Mouse (Mus musculus): ENCODE measurements around the gene Olfr1318.

Gene Olfr1318

GRCm38 (mm10) chr2:112153898-112154297, at the start of gene Olfr1318:
Gene Olfr1318, plus strand, starts transcription at chr2:112154198.
- DNase-seq (ENCODE audit: low spot score): no peak

GRCm38 (mm10) chr2:112115340-112115739, 38.7 kb upstream of the Olfr1318 start, which contains the start of gene Olfr1315-ps1:
Gene Olfr1315-ps1, minus strand, starts transcription at chr2:112115440.
- no peak for DNase-seq (ENCODE audit: low spot score)

GRCm38 (mm10) chr2:112134877-112135276, 19.1 kb upstream of the Olfr1318 start, which contains the start of gene Olfr1316:
Gene Olfr1316, minus strand, starts transcription at chr2:112134977.
- DNase-seq (ENCODE audit: low spot score): no peak

GRCm38 (mm10) chr2:112140029-112140428, 14.0 kb upstream of the Olfr1318 start, which contains the start of gene Olfr1317:
Gene Olfr1317, plus strand, starts transcription at chr2:112140329.
- no peak for DNase-seq (ENCODE audit: low spot score)

GRCm38 (mm10) chr2:112196859-112197258, 42.9 kb downstream of the Olfr1318 start:
- DNase-seq (ENCODE audit: low spot score): peak; percentile 55

GRCm38 (mm10) chr2:112203056-112203455, 49.1 kb downstream of the Olfr1318 start:
- no peak for DNase-seq (ENCODE audit: low spot score)
